Mouse (Mus musculus): ENCODE measurements around the gene Slitrk3.
"Not testable (repeated sequence)": the region's sequence is repeated elsewhere in the genome, so short reads cannot be mapped to it uniquely, and the experiment has no call there.

Slitrk3 gene

GRCm38 (mm10) chr3:73057197-73057811 is at the start of gene Slitrk3:
Gene Slitrk3 (minus strand): TSS chr3:73057803.
- DNase-seq (ENCODE audit: low read depth, low spot score) = peak; percentile 85

- not testable (repeated sequence) for DNase-seq (ENCODE audit: low read depth, low spot score)
Observed at GRCm38 (mm10) chr3:73094445-73094844, 36.8 kb upstream of the Slitrk3 start.

GRCm38 (mm10) chr3:73084620-73085019 is 27.0 kb upstream of the Slitrk3 start:
- DNase-seq (ENCODE audit: low read depth, low spot score) = peak; percentile 32

GRCm38 (mm10) chr3:73065823-73066755 is 8.5 kb upstream of the Slitrk3 start:
- DNase-seq (ENCODE audit: low read depth, low spot score) = peak; percentile 82

- DNase-seq (ENCODE audit: low read depth, low spot score) = peak; percentile 61
Observed at GRCm38 (mm10) chr3:73058190-73058589, 587 bp upstream of the Slitrk3 start.

GRCm38 (mm10) chr3:73056492-73057196 is 959 bp downstream of the Slitrk3 start:
- DNase-seq (ENCODE audit: low read depth, low spot score) = peak; percentile 63

- peak; percentile 59 for DNase-seq (ENCODE audit: low read depth, low spot score)
Observed at GRCm38 (mm10) chr3:73056044-73056438, 1.6 kb downstream of the Slitrk3 start.

- DNase-seq (ENCODE audit: low read depth, low spot score) = peak; percentile 48
Observed at GRCm38 (mm10) chr3:73055399-73056043, 2.1 kb downstream of the Slitrk3 start.

- peak; percentile 73 for DNase-seq (ENCODE audit: low read depth, low spot score)
Observed at GRCm38 (mm10) chr3:73053451-73053931, 4.1 kb downstream of the Slitrk3 start.

GRCm38 (mm10) chr3:73046248-73046647 is 11.4 kb downstream of the Slitrk3 start:
- DNase-seq (ENCODE audit: low read depth, low spot score) = peak; percentile 84

- no peak for DNase-seq (ENCODE audit: low read depth, low spot score)
Observed at GRCm38 (mm10) chr3:73042256-73042655, 15.3 kb downstream of the Slitrk3 start.

GRCm38 (mm10) chr3:73006045-73006444 is 51.6 kb downstream of the Slitrk3 start:
- DNase-seq (ENCODE audit: low read depth, low spot score) = no peak

GRCm38 (mm10) chr3:73002933-73003696 is 54.5 kb downstream of the Slitrk3 start:
- DNase-seq (ENCODE audit: low read depth, low spot score) = no peak

GRCm38 (mm10) chr3:72997517-72997916 is 60.1 kb downstream of the Slitrk3 start:
- no peak for DNase-seq (ENCODE audit: low read depth, low spot score)

Data from brain, adult 2 months (tissue).